Mouse (Mus musculus): ENCODE measurements at regions not wholly inside any gene's neighbourhood (a gene's known extent, or its start where the extent isn't known, plus 50 kb on each side); places are given as distances from the start of the nearest gene placed in this dataset.

GRCm38 (mm10) chr13:6330320-6330950 is 217.5 kb upstream of the Pitrm1 start:
- TF ChIP-seq CTCF (IDR thresholded peaks at IDR 0.05; ENCODE audit: control insufficient read depth, insufficient read depth, low read length) (no peak), POLR2A (IDR thresholded peaks at IDR 0.05; ENCODE audit: borderline replicate concordance, control insufficient read depth, low read depth, low read length) (no peak)

Measured in bone marrow, adult 2 months (tissue).